Mouse (Mus musculus): ENCODE results near the gene Mif4gd.

- no peak for TF ChIP-seq GATA1 (IDR thresholded peaks at IDR 0.05; ENCODE audit: low read length)
- TF ChIP-seq TAL1 (IDR thresholded peaks at IDR 0.05; ENCODE audit: low read length) = no peak
These were observed 735 bp downstream of the Mif4gd start for GRCm38 (mm10) chr11:115612059-115612409.

All from erythroblast, embryonic 14.5 days (primary cell).